Mouse (Mus musculus): ENCODE measurements around the gene Vwa5b2.

DNA sequence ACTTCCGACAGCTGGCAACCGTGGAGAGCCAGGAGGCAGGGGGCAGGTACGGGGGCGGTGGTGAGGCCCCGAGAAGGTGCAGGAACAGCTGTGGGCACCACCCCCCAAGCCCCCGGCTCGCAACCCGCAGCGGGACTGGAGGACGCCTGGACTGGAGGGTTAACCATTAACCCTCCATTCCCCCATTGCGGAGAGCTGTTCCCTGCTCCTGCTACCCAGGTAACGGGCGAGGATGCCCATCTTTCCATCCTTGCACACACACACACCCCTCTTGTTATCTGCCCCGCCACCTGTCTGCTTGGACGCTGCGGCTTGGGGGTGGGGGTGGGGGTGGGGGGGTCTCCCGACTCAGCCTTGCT, 1.4 kb downstream of the Vwa5b2 start:
- TF ChIP-seq POLR2A (IDR thresholded peaks at IDR 0.05; ENCODE audit: extremely low read depth, insufficient read depth, low read length) (no peak), CTCF (IDR thresholded peaks at IDR 0.05; ENCODE audit: extremely low read depth, insufficient read depth, low read length) (no peak)
